Mouse (Mus musculus) splenic B cell, adult 2 months (primary cell): ENCODE data around the gene Vps52.

Experiments
- DNase-seq: peaks from one replicate; pipeline ENCODE4 v3.0.0-alpha.2; 2011; ENCODE audit warnings: low read depth, low spot score
- H3K27me3 ChIP-seq: 2 replicates; pipeline ENCODE4 v1.6.1; 2012; ENCODE audit warnings: mild to moderate bottlenecking, low read length, moderate library complexity, mixed read lengths; ENCODE audit not compliant: control insufficient read depth, poor library complexity, insufficient read depth, severe bottlenecking
- H3K36me3 ChIP-seq: 2 replicates; pipeline ENCODE4 v1.6.1; 2012; ENCODE audit warnings: mild to moderate bottlenecking, low read length, moderate library complexity, mixed read lengths; ENCODE audit not compliant: control insufficient read depth, poor library complexity, insufficient read depth, severe bottlenecking

Gene Vps52

DNA sequence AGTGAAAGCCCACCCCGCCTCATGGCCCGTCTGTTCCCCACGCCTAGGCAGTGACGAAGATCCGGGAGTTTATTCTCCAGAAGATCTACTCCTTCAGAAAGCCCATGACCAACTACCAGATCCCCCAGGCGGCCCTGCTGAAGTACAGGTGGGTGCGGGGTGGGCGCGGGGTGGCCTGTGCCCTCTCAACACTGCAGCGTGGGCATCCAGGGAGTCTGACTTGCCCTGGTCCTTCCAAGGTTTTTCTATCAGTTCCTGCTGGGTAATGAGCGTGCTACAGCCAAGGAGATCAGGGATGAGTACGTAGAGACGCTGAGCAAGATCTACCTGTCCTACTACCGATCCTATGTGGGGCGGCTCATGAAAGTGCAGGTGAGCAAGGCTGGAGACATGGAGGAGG lies 4.3 kb downstream of the Vps52 start:
- H3K27me3 ChIP-seq = no peaks in the 10 kb centered on the region
- peaks cover 14% of the 10 kb centered on the region for H3K36me3 ChIP-seq
- DNase-seq = no peak

- Histone ChIP-seq H3K27me3 (no peaks in the 10 kb centered on the region), H3K36me3 (peaks cover 13% of the 10 kb centered on the region)
- DNase-seq = no peak
These were observed 7.3 kb downstream of the Vps52 start for GRCm38 (mm10) chr17:33962876-33963275.

- DNase-seq = no peak
- Histone ChIP-seq H3K27me3 (no peaks in the 10 kb centered on the region), H3K36me3 (peaks cover 4% of the 10 kb centered on the region)
These were observed 9.7 kb downstream of the Vps52 start for GRCm38 (mm10) chr17:33965082-33965845.

DNA sequence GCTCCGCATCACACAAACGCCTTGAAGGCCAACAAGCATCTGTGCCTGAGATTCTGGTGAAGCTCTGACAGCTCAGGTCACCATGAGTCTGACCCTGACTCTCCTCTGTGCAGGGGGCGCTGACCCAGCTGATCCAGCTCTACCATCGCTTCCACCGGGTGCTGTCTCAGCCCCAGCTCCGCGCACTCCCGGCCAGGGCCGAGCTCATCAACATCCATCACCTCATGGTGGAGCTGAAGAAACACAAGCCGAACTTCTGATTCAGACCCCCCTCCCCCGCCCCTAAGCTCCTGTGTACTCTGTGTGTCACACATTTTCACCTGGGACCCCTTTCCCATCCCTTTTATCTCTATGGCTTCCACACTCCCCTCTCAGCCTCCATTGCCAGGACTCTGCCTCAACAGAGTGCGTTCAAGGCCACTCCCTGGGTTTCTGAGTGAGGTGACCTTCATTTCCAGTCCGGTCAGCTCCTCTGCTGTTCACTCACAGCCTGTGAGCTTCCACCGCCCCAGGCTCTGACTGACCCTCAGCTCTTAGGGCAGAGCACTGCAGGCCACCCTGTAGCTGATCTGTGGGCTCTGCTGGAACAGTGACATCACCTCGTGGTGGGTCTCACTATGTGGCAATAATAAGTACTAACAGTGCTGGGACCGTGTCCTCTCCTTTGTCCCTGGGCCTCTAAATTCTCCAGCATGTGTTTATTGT lies 10.4 kb downstream of the Vps52 start:
- Histone ChIP-seq H3K36me3 (peaks cover 2% of the 10 kb centered on the region), H3K27me3 (no peaks in the 10 kb centered on the region)
- no peak for DNase-seq

DNA sequence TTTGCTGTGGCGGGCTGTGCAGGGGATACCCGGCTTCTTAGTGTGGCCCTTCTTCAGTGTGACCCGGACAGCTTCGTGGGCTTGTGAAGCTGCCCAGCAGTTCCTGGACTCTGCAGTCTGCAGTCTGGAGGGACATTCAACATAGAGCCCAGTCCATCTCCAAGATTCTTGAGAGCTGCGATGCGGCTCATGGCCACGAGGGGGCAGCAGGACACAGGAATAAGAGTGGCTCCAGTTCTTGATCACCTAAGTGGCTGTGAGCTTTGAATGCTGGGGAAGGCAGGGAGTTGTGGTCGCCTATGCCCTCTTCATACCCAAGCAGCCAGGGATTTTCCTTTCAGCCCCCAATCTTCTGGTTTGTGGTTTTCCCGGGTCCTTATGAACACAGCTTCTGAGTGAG lies 12.9 kb downstream of the Vps52 start:
- no peaks in the 10 kb centered on the region for H3K27me3 ChIP-seq
- DNase-seq = peak; percentile 92
- H3K36me3 ChIP-seq = no peaks in the 10 kb centered on the region

DNA sequence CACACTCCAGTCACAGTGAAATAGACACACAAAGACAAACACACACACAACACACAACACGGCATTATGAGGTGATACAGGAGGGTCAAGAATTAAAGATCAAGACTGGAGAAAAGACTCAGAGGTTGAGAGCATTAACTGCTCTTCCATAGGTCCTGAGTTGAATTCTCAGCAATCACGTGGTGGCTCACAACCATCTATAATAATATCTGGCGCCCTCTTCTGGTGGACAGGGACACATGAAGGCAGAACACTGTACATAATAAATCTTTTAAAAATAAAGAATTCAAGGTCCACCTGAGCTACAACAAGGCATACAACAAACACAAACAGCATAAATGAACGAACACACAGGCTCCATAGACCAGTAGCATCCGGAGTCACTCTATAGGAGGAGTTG lies 13.3 kb downstream of the Vps52 start:
- H3K36me3 ChIP-seq = no peaks in the 10 kb centered on the region; the same call in 1 of the 2 replicates
- H3K27me3 ChIP-seq = no peaks in the 10 kb centered on the region
- peak; percentile 88 for DNase-seq

DNA sequence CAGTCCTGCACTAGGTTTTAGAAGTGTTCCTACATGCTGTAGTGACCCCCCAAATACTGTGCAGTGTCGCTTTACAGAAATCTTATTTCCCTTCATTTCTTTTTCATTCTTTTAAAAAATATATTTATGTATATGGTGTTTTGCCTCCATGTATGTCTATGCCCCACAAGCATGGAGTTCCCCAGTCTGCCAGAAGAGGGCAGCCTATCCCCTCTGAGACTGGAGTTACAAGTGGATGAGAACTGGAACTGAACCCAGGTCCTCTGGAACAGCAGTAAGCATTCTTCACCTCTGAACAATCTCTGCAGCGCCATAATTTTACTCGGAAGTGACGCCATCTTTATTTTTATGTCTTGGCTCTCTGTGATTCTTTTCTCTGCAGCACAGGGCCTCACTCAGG lies 13.8 kb downstream of the Vps52 start:
- peak; percentile 57 for DNase-seq
- Histone ChIP-seq H3K27me3 (no peaks in the 10 kb centered on the region), H3K36me3 (peaks cover 2% of the 10 kb centered on the region; the same call in 1 of the 2 replicates)

DNA sequence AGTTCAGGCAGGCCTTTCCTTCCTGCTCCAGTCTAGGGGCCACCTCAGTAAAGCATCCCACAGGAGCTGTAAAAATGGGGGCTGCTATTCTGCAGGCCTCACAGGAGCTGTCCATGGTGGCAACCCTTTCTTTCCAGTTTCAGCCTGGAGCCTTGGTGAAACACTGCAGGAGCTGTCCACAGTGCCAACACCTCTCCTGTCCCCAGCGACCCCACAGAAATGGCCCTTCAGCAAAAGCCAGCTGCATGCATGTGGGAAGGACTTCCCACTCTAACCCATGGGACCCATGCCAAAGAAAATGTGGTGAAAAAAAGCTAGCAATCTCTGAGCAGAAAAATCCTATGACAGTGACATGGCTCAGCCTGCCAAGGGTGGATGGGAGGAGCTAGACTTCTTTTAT lies 17.1 kb downstream of the Vps52 start:
- H3K36me3 ChIP-seq = peaks cover 5% of the 10 kb centered on the region; the same call in 1 of the 2 replicates
- DNase-seq = no peak
- no peaks in the 10 kb centered on the region for H3K27me3 ChIP-seq

- Histone ChIP-seq H3K27me3 (no peaks in the 10 kb centered on the region), H3K36me3 (peaks cover 5% of the 10 kb centered on the region; the same call in 1 of the 2 replicates)
- DNase-seq = no peak
These were observed 18.0 kb downstream of the Vps52 start for GRCm38 (mm10) chr17:33973572-33973971.

- DNase-seq = no peak
- H3K27me3 ChIP-seq = no peaks in the 10 kb centered on the region
These were observed 22.4 kb downstream of the Vps52 start for GRCm38 (mm10) chr17:33977861-33978557.

DNA sequence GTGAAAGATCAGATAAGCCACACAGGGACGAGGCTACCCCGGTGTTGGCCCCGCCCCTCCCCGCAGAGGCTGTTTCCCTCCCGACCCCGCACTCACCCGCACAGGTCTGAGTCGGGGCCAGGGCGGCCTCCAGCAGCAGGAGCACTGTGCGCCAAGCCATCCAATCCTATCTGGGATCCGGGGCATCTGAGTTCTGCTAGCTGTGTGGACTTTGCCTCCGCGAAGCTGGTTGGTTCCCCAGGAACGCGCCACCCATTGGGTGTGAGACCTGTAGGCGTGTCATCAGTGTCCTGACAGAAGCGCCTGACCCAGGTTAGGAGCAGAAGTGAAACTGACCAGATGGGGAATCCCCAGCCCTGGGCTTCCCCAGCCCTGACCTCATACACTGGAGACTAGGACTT lies 23.0 kb downstream of the Vps52 start:
- DNase-seq = peak; percentile 98
- H3K36me3 ChIP-seq = peaks cover 5% of the 10 kb centered on the region; the same call in 1 of the 2 replicates
- no peaks in the 10 kb centered on the region for H3K27me3 ChIP-seq

More at GRCm38 (mm10) chr17:33977861-33978557, 22.4 kb downstream of the Vps52 start:
- peaks cover 5% of the 10 kb centered on the region; the same call in 1 of the 2 replicates for H3K36me3 ChIP-seq

DNA sequence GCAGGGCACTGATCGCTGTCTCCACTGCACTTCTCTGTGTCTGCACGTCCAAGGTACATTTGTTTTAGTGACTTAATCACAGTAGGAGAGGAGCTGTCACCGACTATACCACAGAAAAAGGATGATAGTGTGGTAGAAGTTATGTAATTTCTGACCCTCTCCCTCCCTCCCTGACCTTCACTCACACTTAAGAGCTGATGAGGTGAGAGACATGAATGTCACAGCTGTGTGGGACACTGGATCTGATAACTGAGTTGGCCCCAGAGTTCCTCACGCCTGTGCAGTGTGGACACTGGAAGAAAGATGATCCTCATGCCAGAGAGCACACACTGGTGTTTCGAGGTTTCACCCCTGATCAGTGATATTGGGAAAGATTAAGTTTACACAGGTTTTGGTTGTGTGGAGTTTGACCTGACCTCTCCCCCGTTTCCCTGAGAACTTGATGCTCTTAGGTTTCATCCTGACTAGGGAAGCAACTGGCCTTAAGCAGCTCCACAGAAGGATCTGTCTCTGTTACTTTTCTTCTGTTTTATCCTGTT lies 24.0 kb downstream of the Vps52 start:
- H3K36me3 ChIP-seq = peaks cover 2% of the 10 kb centered on the region; the same call in 1 of the 2 replicates
- DNase-seq = no peak

DNA sequence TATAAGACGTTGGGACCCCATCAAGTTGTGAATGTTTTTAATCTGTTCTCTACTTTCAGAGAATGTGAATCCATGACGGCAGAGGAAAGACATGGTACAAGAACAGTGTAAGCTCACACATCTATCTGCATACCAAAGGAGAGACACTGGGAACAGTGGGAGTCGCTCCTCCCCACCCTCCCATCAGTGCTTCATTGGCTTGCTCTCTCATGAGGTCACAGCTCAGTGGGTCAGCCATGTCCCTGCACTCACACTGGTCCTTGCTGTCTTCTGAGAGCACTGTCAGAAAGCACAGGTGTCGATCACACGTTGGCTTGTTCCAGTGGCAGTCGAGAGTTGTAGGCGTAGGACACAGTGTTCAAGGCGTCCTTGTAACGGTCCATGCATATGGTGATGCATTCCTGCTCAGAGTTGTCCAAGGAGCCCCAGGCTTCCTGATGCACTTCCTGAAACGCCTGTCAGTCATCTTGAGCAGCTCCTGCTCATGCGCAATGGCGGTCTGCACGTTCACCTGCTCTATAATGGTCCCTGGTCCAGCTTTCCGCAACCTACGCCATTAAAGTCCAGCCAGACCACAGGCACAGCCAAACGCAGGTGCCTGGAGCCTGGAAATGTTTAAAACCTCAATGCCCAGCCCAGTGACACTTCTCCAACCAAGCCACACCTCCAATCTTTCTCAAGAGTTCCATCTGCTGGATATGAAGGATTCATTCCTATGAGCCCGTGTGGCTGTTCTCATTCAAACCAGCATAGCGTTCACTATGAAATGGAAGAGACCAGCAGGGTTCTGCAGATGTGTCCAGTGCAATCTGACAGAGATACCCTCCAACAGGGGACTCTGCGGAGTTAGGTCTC lies 24.8 kb downstream of the Vps52 start:
- H3K27me3 ChIP-seq = no peaks in the 10 kb centered on the region; the same call in 1 of the 2 replicates
- no peak for DNase-seq
- H3K36me3 ChIP-seq = no peaks in the 10 kb centered on the region; the same call in 1 of the 2 replicates

More for the DNA sequence above, 24.0 kb downstream of the Vps52 start:
- H3K27me3 ChIP-seq = no peaks in the 10 kb centered on the region
